In genomic region chr13:32668296-32668695, GRCm38 (mm10) we compare ENCODE assay signal across 22 mouse cellular contexts.
A peak's percentile ranks its signal among the peaks of the same experiment; 100 is the strongest.
DNase-seq lines count a peak whose midpoint lies in the region; ATAC-seq and TF ChIP-seq lines count a peak whose summit lies in the region.
"Had no signal": no experiment of that assay in that cellular context is flagged by ENCODE, and none has a peak within 500 bp of the region (broad histone marks: within the 10 kb centered on the region; RNA-seq: fewer than 3 reads in every experiment).

No protein-coding gene starts in this region.

- DNase-seq in adrenal gland, postnatal 10 days = peak; percentile 7
- no peak for DNase-seq in adrenal gland, postnatal 25 days
- DNase-seq in heart, adult 11 months = peak; percentile 83
- no peak for DNase-seq in heart, adult 9 months (ENCODE audit: low spot score in 2 of 2)
- peak; percentile 7 for DNase-seq in midbrain, postnatal 0 days (ENCODE audit: low spot score)
- DNase-seq in midbrain, embryonic 10.5 days (ENCODE audit: low spot score) = no peak
- DNase-seq in skeletal muscle tissue, adult 2 months (ENCODE audit: low read depth, low spot score) = peak; percentile 58
- DNase-seq: cerebellum, adult 11-12 months; cerebellum, postnatal 25 days; kidney, adult 8-10 months; kidney, postnatal 4 days had no signal

- ATAC-seq in midbrain, postnatal 0 days (ENCODE audit: low FRiP score) = no peak
- no peak for ATAC-seq in forebrain, embryonic 16.5 days
- ATAC-seq: forebrain, embryonic 13.5 days; intestine, embryonic 16.5 days; midbrain, embryonic 13.5 days had no signal

- no peaks in the 10 kb centered on the region for H3K9me3 ChIP-seq in midbrain, postnatal 0 days (ENCODE audit: low read length)
- H3K9me3 ChIP-seq in midbrain, embryonic 10.5 days (replicated peaks) = no peaks in the 10 kb centered on the region
- no peaks in the 10 kb centered on the region for H3K9me3 ChIP-seq in forebrain, embryonic 16.5 days (ENCODE audit: control insufficient read depth, low read length)
- H3K9me3 ChIP-seq: forebrain, embryonic 13.5 days; heart, embryonic 12.5 days; limb, embryonic 13.5 days; lung, embryonic 15.5 days; midbrain, embryonic 13.5 days; stomach, embryonic 15.5 days had no signal

- H3K4me3 ChIP-seq in midbrain, postnatal 0 days (ENCODE audit: low read depth, low read length) = no peak overlapping the region
- no peak overlapping the region for H3K4me3 ChIP-seq in midbrain, embryonic 10.5 days
- H3K4me3 ChIP-seq in forebrain, embryonic 16.5 days (replicated peaks; ENCODE audit: low read length) = no peak overlapping the region
- H3K4me3 ChIP-seq: forebrain, embryonic 13.5 days; heart, embryonic 12.5 days; limb, embryonic 13.5 days; lung, embryonic 15.5 days; midbrain, embryonic 13.5 days; stomach, embryonic 15.5 days had no signal

- no peaks in the 10 kb centered on the region for H3K4me1 ChIP-seq in midbrain, postnatal 0 days (ENCODE audit: insufficient read depth, low read length)
- 0 out of 2 replicates have a peak, but pooled peaks cover 3% of the 10 kb centered on the region for H3K4me1 ChIP-seq in midbrain, embryonic 10.5 days
- H3K4me1 ChIP-seq in forebrain, embryonic 16.5 days (replicated peaks; ENCODE audit: control insufficient read depth, insufficient read depth, low read length) = no peaks in the 10 kb centered on the region
- H3K4me1 ChIP-seq: forebrain, embryonic 13.5 days; midbrain, embryonic 13.5 days; stomach, embryonic 15.5 days had no signal

- H3K36me3 ChIP-seq in midbrain, postnatal 0 days (ENCODE audit: insufficient read depth, low read length) = no peaks in the 10 kb centered on the region
- no peaks in the 10 kb centered on the region for H3K36me3 ChIP-seq in midbrain, embryonic 10.5 days
- H3K36me3 ChIP-seq in forebrain, embryonic 16.5 days (ENCODE audit: control insufficient read depth, insufficient read depth) = no peaks in the 10 kb centered on the region
- H3K36me3 ChIP-seq: heart, embryonic 12.5 days; limb, embryonic 13.5 days; lung, embryonic 15.5 days; midbrain, embryonic 13.5 days; stomach, embryonic 15.5 days had no signal

- no peak overlapping the region for H3K9ac ChIP-seq in midbrain, postnatal 0 days (replicated peaks; ENCODE audit: low read length, poor library complexity, severe bottlenecking)
- no peak overlapping the region for H3K9ac ChIP-seq in forebrain, embryonic 16.5 days (replicated peaks; ENCODE audit: low read depth, low read length)
- H3K9ac ChIP-seq: forebrain, embryonic 13.5 days; heart, embryonic 12.5 days; limb, embryonic 13.5 days; lung, embryonic 15.5 days; midbrain, embryonic 13.5 days; stomach, embryonic 15.5 days had no signal

- no peak overlapping the region for H3K4me2 ChIP-seq in midbrain, postnatal 0 days (ENCODE audit: low read depth, low read length, poor library complexity, severe bottlenecking)
- no peak overlapping the region for H3K4me2 ChIP-seq in forebrain, embryonic 16.5 days (ENCODE audit: low read length)
- H3K4me2 ChIP-seq: forebrain, embryonic 13.5 days; heart, embryonic 12.5 days; limb, embryonic 13.5 days; liver, embryonic 11.5 days; lung, embryonic 15.5 days; midbrain, embryonic 13.5 days; stomach, embryonic 15.5 days had no signal

- no peaks in the 10 kb centered on the region for H3K27me3 ChIP-seq in midbrain, postnatal 0 days (ENCODE audit: insufficient read depth, low read length)
- no peaks in the 10 kb centered on the region for H3K27me3 ChIP-seq in midbrain, embryonic 10.5 days (ENCODE audit: low read depth, poor library complexity, severe bottlenecking)
- H3K27me3 ChIP-seq in forebrain, embryonic 16.5 days (replicated peaks; ENCODE audit: control insufficient read depth, insufficient read depth, low read length) = no peaks in the 10 kb centered on the region
- H3K27me3 ChIP-seq: CH12.LX; forebrain, embryonic 13.5 days; midbrain, embryonic 13.5 days; stomach, embryonic 15.5 days had no signal

- WGBS in midbrain, postnatal 0 days = 61% methylated on average over 3 of the region's 3 CpGs
- 85% methylated on average over 3 of the region's 3 CpGs for WGBS in midbrain, embryonic 10.5 days
- WGBS in forebrain, embryonic 16.5 days = 68% methylated on average over 3 of the region's 3 CpGs

- H3K27ac ChIP-seq in midbrain, postnatal 0 days (ENCODE audit: low read depth, low read length) = no peak overlapping the region
- no peak overlapping the region for H3K27ac ChIP-seq in midbrain, embryonic 10.5 days (replicated peaks)
- no peak overlapping the region for H3K27ac ChIP-seq in forebrain, embryonic 16.5 days (ENCODE audit: low read length)
- H3K27ac ChIP-seq: forebrain, embryonic 13.5 days; kidney, postnatal 0 days; limb, embryonic 13.5 days; lung, embryonic 15.5 days; midbrain, embryonic 13.5 days; stomach, embryonic 15.5 days had no signal

- TF ChIP-seq CTCF in midbrain, postnatal 0 days (IDR thresholded peaks at IDR 0.05) = no peak

Comparison
In these comparisons a context has a peak if more than half of its experiments do, and no peak if none do; other contexts are left out.
1. DNase-seq: peak in adrenal gland, postnatal 10 days (single experiment), heart, adult 11 months (single experiment), midbrain, postnatal 0 days (single experiment) and skeletal muscle tissue, adult 2 months (single experiment); none in adrenal gland, postnatal 25 days (single experiment), heart, adult 9 months (0 of 2) and midbrain, embryonic 10.5 days (single experiment).